Mouse (Mus musculus): ENCODE results near the gene Nqo2. TPM values are rescaled to one million over a fixed set of nuclear protein-coding genes. Genes with fewer than 3 reads are reported as not detected.
"Not testable (repeated sequence)": the region's sequence is repeated elsewhere in the genome, so short reads cannot be mapped to it uniquely, and the experiment has no call there.

The Nqo2 gene
- 12.3 and 14.1 TPM in 2 replicates for polyA plus RNA-seq (2015; fragmentation: Nextera tagmentation; extraction: Ambion mirVana)

- Histone ChIP-seq H3K27ac (replicated peaks) (peak within 1 kb of the TSS; percentile 85), H3K4me2 (peak within 1 kb of the TSS; percentile 85), H3K36me3 (no peaks in the 10 kb centered on the region), H3K9me3 (replicated peaks) (no peaks in the 10 kb centered on the region), H3K9ac (replicated peaks) (peak within 1 kb of the TSS; percentile 44), H3K4me1 (no peaks in the 10 kb centered on the region; the same call in 1 of the 2 replicates), H3K4me3 (replicated peaks) (peak within 1 kb of the TSS; percentile 56), H3K27me3 (replicated peaks) (no peaks in the 10 kb centered on the region)
- peak; percentile 91 for ATAC-seq (ENCODE audit: low FRiP score)
- WGBS, result 2% methylated on average over 22 of the region's 22 CpGs
Measured at GRCm38 (mm10) chr13:33964206-33965046, at the start of gene Nqo2. Gene Nqo2, plus strand, starts transcription at chr13:33964687.

- Histone ChIP-seq H3K4me3 (replicated peaks) (no peak overlapping the region), H3K9me3 (replicated peaks) (no peaks in the 10 kb centered on the region), H3K36me3 (peaks cover 49% of the 10 kb centered on the region), H3K27me3 (replicated peaks) (no peaks in the 10 kb centered on the region), H3K9ac (replicated peaks) (no peak overlapping the region), H3K27ac (replicated peaks) (no peak overlapping the region), H3K4me1 (no peaks in the 10 kb centered on the region), H3K4me2 (no peak overlapping the region)
- no peak for ATAC-seq (ENCODE audit: low FRiP score)
- 90% methylated on average over 6 of the region's 6 CpGs for WGBS
Measured at GRCm38 (mm10) chr13:33921041-33921440, 43.4 kb upstream of the Nqo2 start.

- H3K9ac ChIP-seq (replicated peaks), result no peak overlapping the region
- H3K36me3 ChIP-seq, result peaks cover 49% of the 10 kb centered on the region
- 94% methylated on average over 5 of the region's 5 CpGs for WGBS
- no peak overlapping the region for H3K4me3 ChIP-seq (replicated peaks)
- ATAC-seq (ENCODE audit: low FRiP score), result no peak
- H3K4me2 ChIP-seq, result no peak overlapping the region
- no peak overlapping the region for H3K27ac ChIP-seq (replicated peaks)
- no peaks in the 10 kb centered on the region for H3K27me3 ChIP-seq (replicated peaks)
- H3K9me3 ChIP-seq (replicated peaks), result no peaks in the 10 kb centered on the region
- H3K4me1 ChIP-seq, result no peaks in the 10 kb centered on the region
Measured at GRCm38 (mm10) chr13:33921699-33922098, 42.8 kb upstream of the Nqo2 start.

- no peaks in the 10 kb centered on the region for H3K27me3 ChIP-seq (replicated peaks)
- ATAC-seq (ENCODE audit: low FRiP score), result no peak
- 81% methylated on average over 2 of the region's 2 CpGs for WGBS
- H3K9me3 ChIP-seq (replicated peaks), result no peaks in the 10 kb centered on the region
- H3K4me3 ChIP-seq (replicated peaks), result no peak overlapping the region
- no peak overlapping the region for H3K27ac ChIP-seq (replicated peaks)
- H3K4me2 ChIP-seq, result no peak overlapping the region
- 0 out of 2 replicates have a peak, but pooled peaks cover 3% of the 10 kb centered on the region for H3K36me3 ChIP-seq
- no peaks in the 10 kb centered on the region for H3K4me1 ChIP-seq
- no peak overlapping the region for H3K9ac ChIP-seq (replicated peaks)
Measured at GRCm38 (mm10) chr13:33930281-33930680, 34.2 kb upstream of the Nqo2 start.

- Histone ChIP-seq H3K9ac (replicated peaks) (no peak overlapping the region), H3K4me2 (no peak overlapping the region), H3K4me1 (0 out of 2 replicates have a peak, but pooled peaks cover 1% of the 10 kb centered on the region), H3K9me3 (replicated peaks) (no peaks in the 10 kb centered on the region), H3K4me3 (replicated peaks) (no peak overlapping the region), H3K27ac (replicated peaks) (no peak overlapping the region), H3K27me3 (replicated peaks) (no peaks in the 10 kb centered on the region), H3K36me3 (0 out of 2 replicates have a peak, but pooled peaks cover 3% of the 10 kb centered on the region)
- no peak for ATAC-seq (ENCODE audit: low FRiP score)
- WGBS, result 92% methylated on average over 3 of the region's 3 CpGs
Measured at GRCm38 (mm10) chr13:33930912-33931311, 33.6 kb upstream of the Nqo2 start.

- Histone ChIP-seq H3K4me2 (peak overlapping the region; percentile 85), H3K9ac (replicated peaks) (no peak overlapping the region), H3K4me3 (replicated peaks) (peak overlapping the region; percentile 55; the same call in 1 of the 2 replicates), H3K9me3 (replicated peaks) (no peaks in the 10 kb centered on the region), H3K27me3 (replicated peaks) (no peaks in the 10 kb centered on the region; the same call in 1 of the 2 replicates), H3K36me3 (no peaks in the 10 kb centered on the region), H3K27ac (replicated peaks) (no peak overlapping the region), H3K4me1 (0 out of 2 replicates have a peak, but pooled peaks cover 4% of the 10 kb centered on the region)
- 76% methylated on average over 6 of the region's 6 CpGs for WGBS
- no peak for ATAC-seq (ENCODE audit: low FRiP score)
Measured at GRCm38 (mm10) chr13:33934743-33935142, 29.7 kb upstream of the Nqo2 start.

- H3K4me2 ChIP-seq, result peak overlapping the region; percentile 85
- no peaks in the 10 kb centered on the region for H3K36me3 ChIP-seq
- under 1% methylated on average over 44 of the region's 44 CpGs for WGBS
- H3K9me3 ChIP-seq (replicated peaks), result no peaks in the 10 kb centered on the region
- H3K4me1 ChIP-seq, result 0 out of 2 replicates have a peak, but pooled peaks cover 4% of the 10 kb centered on the region
- H3K9ac ChIP-seq (replicated peaks), result peak overlapping the region; percentile 56
- ATAC-seq (ENCODE audit: low FRiP score), result peak; percentile 91
- H3K27me3 ChIP-seq (replicated peaks), result no peaks in the 10 kb centered on the region; the same call in 1 of the 2 replicates
- peak overlapping the region; percentile 55 for H3K4me3 ChIP-seq (replicated peaks)
- no peak overlapping the region for H3K27ac ChIP-seq (replicated peaks)
Measured at GRCm38 (mm10) chr13:33935465-33936181, 28.9 kb upstream of the Nqo2 start.

GRCm38 (mm10) chr13:33937151-33937550, 27.3 kb upstream of the Nqo2 start:
- Histone ChIP-seq H3K9me3 (replicated peaks) (no peaks in the 10 kb centered on the region), H3K27ac (replicated peaks) (no peak overlapping the region), H3K9ac (replicated peaks) (no peak overlapping the region), H3K4me3 (replicated peaks) (no peak overlapping the region), H3K4me1 (0 out of 2 replicates have a peak, but pooled peaks cover 4% of the 10 kb centered on the region), H3K36me3 (no peaks in the 10 kb centered on the region), H3K27me3 (replicated peaks) (no peaks in the 10 kb centered on the region; the same call in 1 of the 2 replicates), H3K4me2 (no peak overlapping the region)
- WGBS, result 67% methylated on average over 5 of the region's 5 CpGs
- ATAC-seq (ENCODE audit: low FRiP score), result no peak

GRCm38 (mm10) chr13:33937587-33937986, 26.9 kb upstream of the Nqo2 start:
- not testable (repeated sequence) for H3K9me3 ChIP-seq (replicated peaks); H3K27me3 ChIP-seq (replicated peaks); H3K4me2 ChIP-seq; ATAC-seq (ENCODE audit: low FRiP score); H3K4me1 ChIP-seq; H3K4me3 ChIP-seq (replicated peaks); H3K9ac ChIP-seq (replicated peaks); H3K36me3 ChIP-seq; H3K27ac ChIP-seq (replicated peaks)

- H3K27ac ChIP-seq (replicated peaks), result no peak overlapping the region
- no peaks in the 10 kb centered on the region for H3K9me3 ChIP-seq (replicated peaks)
- H3K4me2 ChIP-seq, result no peak overlapping the region
- no peak overlapping the region for H3K9ac ChIP-seq (replicated peaks)
- H3K27me3 ChIP-seq (replicated peaks), result no peaks in the 10 kb centered on the region; the same call in 1 of the 2 replicates
- no peak for ATAC-seq (ENCODE audit: low FRiP score)
- H3K36me3 ChIP-seq, result no peaks in the 10 kb centered on the region
- H3K4me1 ChIP-seq, result no peaks in the 10 kb centered on the region
- WGBS, result 96% methylated on average over 5 of the region's 5 CpGs
- no peak overlapping the region for H3K4me3 ChIP-seq (replicated peaks)
Measured at GRCm38 (mm10) chr13:33941288-33941808, 23.1 kb upstream of the Nqo2 start.

- no peak overlapping the region for H3K9ac ChIP-seq (replicated peaks)
- no peak for ATAC-seq (ENCODE audit: low FRiP score)
- H3K9me3 ChIP-seq (replicated peaks), result no peaks in the 10 kb centered on the region
- H3K27ac ChIP-seq (replicated peaks), result no peak overlapping the region
- WGBS, result 38% methylated on average over 4 of the region's 4 CpGs
- H3K36me3 ChIP-seq, result no peaks in the 10 kb centered on the region
- H3K4me1 ChIP-seq, result no peaks in the 10 kb centered on the region
- H3K27me3 ChIP-seq (replicated peaks), result no peaks in the 10 kb centered on the region
- no peak overlapping the region for H3K4me3 ChIP-seq (replicated peaks)
- H3K4me2 ChIP-seq, result no peak overlapping the region
Measured at GRCm38 (mm10) chr13:33942212-33942779, 22.2 kb upstream of the Nqo2 start.
